Mouse (Mus musculus) granulocyte monocyte progenitor cell, adult 5-6 weeks (primary cell): Measurements from ENCODE around the gene Olfr1228. TPM values are rescaled to one million over a fixed set of nuclear protein-coding genes. Genes with fewer than 3 reads are reported as not detected.

Source experiments
- ATAC-seq: replicated peaks from 2 replicates; pipeline ENCODE4 v1.8.0; 2016; ENCODE audit warnings: mild to moderate bottlenecking, moderate TSS enrichment, inconsistent platforms; ENCODE audit not compliant: poor library complexity, severe bottlenecking
- total RNA-seq, 2 experiments: library from RNA; stranded (forward) in 1 of 2; stranded (reverse) in 1 of 2; fragments of 200-712, 200-1000 nt in 1 of 2; fragments of >200 nt in 1 of 2; fragmentation: Nextera tagmentation in 1 of 2; gene quantifications; 2 replicates each; pipeline ENCODE4 v1.2.3; 2014 to 2017

Gene Olfr1228
- total RNA-seq (2014; fragmentation: Nextera tagmentation), result not detected in 2 replicates
- not detected in 2 replicates for total RNA-seq (2017)

GRCm38 (mm10) chr2:89253962-89254361, at the start of gene Olfr1228:
Gene Olfr1228, minus strand, starts transcription at chr2:89254062.
- ATAC-seq, result no peak

DNA sequence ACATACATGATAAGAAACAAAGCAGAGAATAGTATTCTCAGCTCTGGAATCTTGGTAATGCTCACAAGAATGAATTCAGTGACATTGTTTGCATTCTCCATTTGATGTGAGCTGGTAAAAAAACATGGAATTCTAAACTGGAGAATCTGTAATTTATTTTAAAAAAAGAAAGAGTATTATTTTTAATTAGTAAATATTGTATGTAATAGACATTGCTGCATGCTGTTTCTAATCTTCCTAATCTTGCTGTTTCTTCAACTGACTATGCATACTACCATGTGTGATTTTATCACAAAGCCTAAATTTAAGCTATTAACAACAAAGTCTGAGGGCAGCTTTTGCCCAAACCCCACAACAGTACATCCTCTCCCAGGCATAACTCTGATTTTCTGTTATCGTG, 43.3 kb upstream of the Olfr1228 start, which contains the start of gene Olfr1230:
TSS of gene Olfr1230 (minus strand) at position 101 of the 400 bp plus-strand sequence.
- ATAC-seq, result no peak

- no peak for ATAC-seq
These were observed 34.1 kb upstream of the Olfr1228 start, which contains the start of gene Olfr1229 for GRCm38 (mm10) chr2:89287914-89288313. Gene Olfr1229, minus strand, starts transcription at chr2:89288014.

- no peak for ATAC-seq
These were observed 53.9 kb downstream of the Olfr1228 start, which contains the start of gene Olfr1226 for GRCm38 (mm10) chr2:89199948-89200347. Gene Olfr1226, minus strand, starts transcription at chr2:89200048.

Other genes starting within 250 kb of the Olfr1228 start
- not detected in 2 replicates for gene Olfr1215, start 247.1 kb downstream of the Olfr1228 start, total RNA-seq (2014; fragmentation: Nextera tagmentation)
- not detected in 2 replicates for gene Olfr1215, start 247.1 kb downstream of the Olfr1228 start, total RNA-seq (2017)
- not detected in 2 replicates for gene Olfr1216, start 235.7 kb downstream of the Olfr1228 start, total RNA-seq (2014; fragmentation: Nextera tagmentation)
- gene Olfr1216, start 235.7 kb downstream of the Olfr1228 start, total RNA-seq (2017), result not detected in 2 replicates
- gene Olfr1217, start 222.0 kb downstream of the Olfr1228 start, total RNA-seq (2014; fragmentation: Nextera tagmentation), result not detected in 2 replicates
- not detected in 2 replicates for gene Olfr1217, start 222.0 kb downstream of the Olfr1228 start, total RNA-seq (2017)
- not detected in 2 replicates for gene Olfr1218, start 192.9 kb downstream of the Olfr1228 start, total RNA-seq (2014; fragmentation: Nextera tagmentation)
- not detected in 2 replicates for gene Olfr1218, start 192.9 kb downstream of the Olfr1228 start, total RNA-seq (2017)
- gene Olfr1219, start 170.5 kb downstream of the Olfr1228 start, total RNA-seq (2014; fragmentation: Nextera tagmentation), result not detected in 2 replicates
- gene Olfr1219, start 170.5 kb downstream of the Olfr1228 start, total RNA-seq (2017), result not detected in 2 replicates
- gene Olfr1220, start 147.2 kb downstream of the Olfr1228 start, total RNA-seq (2014; fragmentation: Nextera tagmentation), result not detected in 2 replicates
- gene Olfr1220, start 147.2 kb downstream of the Olfr1228 start, total RNA-seq (2017), result not detected in 2 replicates
- not detected in 2 replicates for gene Olfr1221, start 136.8 kb downstream of the Olfr1228 start, total RNA-seq (2014; fragmentation: Nextera tagmentation)
- not detected in 2 replicates for gene Olfr1221, start 136.8 kb downstream of the Olfr1228 start, total RNA-seq (2017)
- gene Olfr1222, start 121.0 kb downstream of the Olfr1228 start, total RNA-seq (2014; fragmentation: Nextera tagmentation), result not detected in 2 replicates
- not detected in 2 replicates for gene Olfr1222, start 121.0 kb downstream of the Olfr1228 start, total RNA-seq (2017)
- gene Olfr1223, start 102.5 kb downstream of the Olfr1228 start, total RNA-seq (2014; fragmentation: Nextera tagmentation), result not detected in 2 replicates
- not detected in 2 replicates for gene Olfr1223, start 102.5 kb downstream of the Olfr1228 start, total RNA-seq (2017)
- not detected in 2 replicates for gene Olfr1224-ps1, start 90.0 kb downstream of the Olfr1228 start, total RNA-seq (2014; fragmentation: Nextera tagmentation)
- gene Olfr1224-ps1, start 90.0 kb downstream of the Olfr1228 start, total RNA-seq (2017), result not detected in 2 replicates
- gene Olfr1225, start 79.4 kb downstream of the Olfr1228 start, total RNA-seq (2014; fragmentation: Nextera tagmentation), result not detected in 2 replicates
- not detected in 2 replicates for gene Olfr1225, start 79.4 kb downstream of the Olfr1228 start, total RNA-seq (2017)
- not detected in 2 replicates for gene Olfr1226, start 54.0 kb downstream of the Olfr1228 start, total RNA-seq (2014; fragmentation: Nextera tagmentation)
- gene Olfr1226, start 54.0 kb downstream of the Olfr1228 start, total RNA-seq (2017), result not detected in 2 replicates
- gene Olfr1229, start 34.0 kb upstream of the Olfr1228 start, total RNA-seq (2014; fragmentation: Nextera tagmentation), result not detected in 2 replicates
- not detected in 2 replicates for gene Olfr1229, start 34.0 kb upstream of the Olfr1228 start, total RNA-seq (2017)
- not detected in 2 replicates for gene Olfr1230, start 43.2 kb upstream of the Olfr1228 start, total RNA-seq (2014; fragmentation: Nextera tagmentation)
- gene Olfr1230, start 43.2 kb upstream of the Olfr1228 start, total RNA-seq (2017), result not detected in 2 replicates
- not detected in 2 replicates for gene Olfr1231, start 53.0 kb upstream of the Olfr1228 start, total RNA-seq (2014; fragmentation: Nextera tagmentation)
- gene Olfr1231, start 53.0 kb upstream of the Olfr1228 start, total RNA-seq (2017), result not detected in 2 replicates
- gene Olfr1232, start 75.6 kb upstream of the Olfr1228 start, total RNA-seq (2014; fragmentation: Nextera tagmentation), result not detected in 2 replicates
- gene Olfr1232, start 75.6 kb upstream of the Olfr1228 start, total RNA-seq (2017), result not detected in 2 replicates
- gene Olfr1233, start 88.3 kb upstream of the Olfr1228 start, total RNA-seq (2014; fragmentation: Nextera tagmentation), result not detected in 2 replicates
- gene Olfr1233, start 88.3 kb upstream of the Olfr1228 start, total RNA-seq (2017), result not detected in 2 replicates
- gene Olfr1234, start 110.8 kb upstream of the Olfr1228 start, total RNA-seq (2014; fragmentation: Nextera tagmentation), result not detected in 2 replicates
- gene Olfr1234, start 110.8 kb upstream of the Olfr1228 start, total RNA-seq (2017), result not detected in 2 replicates
- not detected in 2 replicates for gene Olfr1238, start 155.6 kb upstream of the Olfr1228 start, total RNA-seq (2014; fragmentation: Nextera tagmentation)
- gene Olfr1238, start 155.6 kb upstream of the Olfr1228 start, total RNA-seq (2017), result not detected in 2 replicates
- gene Olfr1239, start 166.3 kb upstream of the Olfr1228 start, total RNA-seq (2014; fragmentation: Nextera tagmentation), result not detected in 2 replicates
- not detected in 2 replicates for gene Olfr1239, start 166.3 kb upstream of the Olfr1228 start, total RNA-seq (2017)
- not detected in 2 replicates for gene Olfr1240, start 188.9 kb upstream of the Olfr1228 start, total RNA-seq (2014; fragmentation: Nextera tagmentation)
- not detected in 2 replicates for gene Olfr1240, start 188.9 kb upstream of the Olfr1228 start, total RNA-seq (2017)
- not detected in 2 replicates for gene Olfr1241, start 233.1 kb upstream of the Olfr1228 start, total RNA-seq (2014; fragmentation: Nextera tagmentation)
- not detected in 2 replicates for gene Olfr1241, start 233.1 kb upstream of the Olfr1228 start, total RNA-seq (2017)
- gene Olfr1242, start 244.3 kb upstream of the Olfr1228 start, total RNA-seq (2014; fragmentation: Nextera tagmentation), result not detected in 2 replicates
- not detected in 2 replicates for gene Olfr1242, start 244.3 kb upstream of the Olfr1228 start, total RNA-seq (2017)